25 mouse cellular contexts compared by ENCODE assay signal in the genomic region with DNA sequence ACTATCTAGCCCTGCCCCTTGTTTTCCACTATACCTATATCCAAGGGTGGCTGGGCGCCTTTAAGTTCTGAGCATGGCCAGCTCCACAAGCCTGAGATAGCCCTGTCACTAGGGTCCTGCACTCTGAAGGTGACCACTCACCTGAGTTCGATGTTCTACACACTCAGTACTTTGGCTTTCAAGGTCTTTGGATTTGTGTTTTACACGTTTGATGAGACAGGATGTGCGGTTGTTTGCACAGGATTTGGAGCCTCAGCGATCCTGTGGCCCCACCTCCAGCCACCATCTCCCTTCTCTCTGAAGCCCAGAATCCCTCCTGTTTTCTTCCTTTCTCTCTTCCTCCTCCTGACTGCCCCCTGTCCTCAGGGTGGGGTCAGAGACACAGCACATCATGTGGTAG.
"Had no signal": no experiment of that assay in that cellular context is flagged by ENCODE, and none has a peak within 500 bp of the region (broad histone marks: within the 10 kb centered on the region; RNA-seq: fewer than 3 reads in every experiment).

No protein-coding gene starts in this region.

- H3K9ac ChIP-seq: heart, embryonic 13.5 days; heart, embryonic 15.5 days; hindbrain, embryonic 13.5 days; hindbrain, embryonic 15.5 days; kidney, embryonic 15.5 days; limb, embryonic 13.5 days; limb, embryonic 15.5 days; liver, embryonic 12.5 days; liver, embryonic 14.5 days had no signal

- H3K27ac ChIP-seq: heart, embryonic 10.5 days; heart, embryonic 13.5 days; heart, embryonic 15.5 days; hindbrain, embryonic 10.5 days; hindbrain, embryonic 13.5 days; hindbrain, embryonic 15.5 days; hindbrain, postnatal 0 days; kidney, embryonic 15.5 days; kidney, postnatal 0 days; limb, embryonic 13.5 days; limb, embryonic 15.5 days; liver, embryonic 12.5 days; liver, embryonic 14.5 days had no signal

- H3K27me3 ChIP-seq: heart, embryonic 13.5 days; heart, embryonic 15.5 days; hindbrain, embryonic 15.5 days; limb, embryonic 13.5 days; limb, embryonic 15.5 days had no signal

- H3K9me3 ChIP-seq: heart, embryonic 10.5 days; heart, embryonic 13.5 days; heart, embryonic 15.5 days; hindbrain, embryonic 10.5 days; hindbrain, embryonic 13.5 days; hindbrain, embryonic 15.5 days; kidney, embryonic 15.5 days; limb, embryonic 13.5 days; limb, embryonic 15.5 days; liver, embryonic 12.5 days had no signal

- H3K36me3 ChIP-seq: heart, embryonic 10.5 days; heart, embryonic 13.5 days; heart, embryonic 15.5 days; hindbrain, embryonic 10.5 days; hindbrain, embryonic 13.5 days; hindbrain, embryonic 15.5 days; kidney, embryonic 15.5 days; limb, embryonic 13.5 days; limb, embryonic 15.5 days; liver, embryonic 12.5 days had no signal

- ATAC-seq: hindbrain, postnatal 0 days; intestine, embryonic 16.5 days; liver, embryonic 12.5 days had no signal

- H3K4me2 ChIP-seq: heart, embryonic 13.5 days; heart, embryonic 15.5 days; hindbrain, embryonic 13.5 days; hindbrain, embryonic 15.5 days; kidney, embryonic 15.5 days; limb, embryonic 13.5 days; limb, embryonic 15.5 days; liver, embryonic 12.5 days had no signal

- DNase-seq: gastrocnemius, postnatal 25 days; heart, postnatal 14 days; heart, postnatal 36 days; kidney, adult 11 months; kidney, adult 2 months; kidney, adult 9 months; kidney, postnatal 14 days; kidney, postnatal 36 days; layer of hippocampus, adult 9-11 months; layer of hippocampus, postnatal 36 days; left cerebral cortex, postnatal 4 days had no signal

- H3K4me3 ChIP-seq: heart, embryonic 10.5 days; heart, embryonic 13.5 days; heart, embryonic 15.5 days; hindbrain, embryonic 10.5 days; hindbrain, embryonic 13.5 days; hindbrain, embryonic 15.5 days; kidney, embryonic 15.5 days; limb, embryonic 13.5 days; limb, embryonic 15.5 days; liver, embryonic 12.5 days had no signal
